In the genomic region with DNA sequence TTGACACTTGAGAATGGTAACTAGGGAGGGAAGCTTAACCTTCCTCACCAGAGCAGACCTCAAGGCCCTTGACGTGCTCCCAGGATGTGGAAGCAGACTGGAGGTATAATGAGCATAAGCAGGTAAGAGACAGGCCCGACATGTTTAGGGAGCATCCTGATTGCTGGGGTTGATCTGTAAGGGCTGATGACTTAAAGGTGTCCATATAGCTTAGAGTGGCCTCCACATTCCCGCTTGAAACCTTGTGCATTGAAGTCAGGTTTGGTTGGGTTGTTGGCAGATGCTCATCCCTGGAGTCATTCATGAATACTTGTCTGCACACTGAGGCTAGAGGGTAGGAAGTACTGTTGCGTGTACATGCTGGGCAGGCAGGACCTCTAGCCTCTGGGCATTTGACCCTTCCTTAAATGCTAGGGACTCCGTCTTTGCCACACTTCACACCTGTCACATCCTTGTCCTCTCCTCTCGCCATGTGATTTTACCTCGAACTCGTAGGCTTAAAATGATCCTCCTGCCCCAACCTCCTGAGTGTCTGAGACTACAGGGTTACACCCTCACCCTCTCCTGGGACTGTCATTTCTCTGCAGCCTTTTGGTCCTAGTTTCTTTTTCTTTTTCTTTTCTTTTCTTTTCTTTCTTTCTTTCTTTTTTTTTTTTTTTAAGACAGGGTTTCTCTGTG, we compare ENCODE assay signal across 1 mouse cellular context.
TF ChIP-seq lines count a peak whose summit lies in the region.

No protein-coding gene starts in this region.

TF ChIP-seq in CH12.LX, 34 proteins besides CTCF, POLR2A, EP300 and RAD21 (continued from another document):
- TF ChIP-seq NRF1 (IDR thresholded peaks at IDR 0.05; ENCODE audit: low read depth, low read length) (no peak), SMC3 (IDR thresholded peaks at IDR 0.05; ENCODE audit: low read depth, low read length) (no peak), ZMIZ1 (IDR thresholded peaks at IDR 0.05; ENCODE audit: low read depth, low read length) (peak; percentile 61), ZKSCAN1 (IDR thresholded peaks at IDR 0.05; ENCODE audit: borderline replicate concordance, low read depth, low read length) (no peak), MAFK (IDR thresholded peaks at IDR 0.05; ENCODE audit: insufficient replicate concordance, low read length) (no peak), JUND (conservative IDR thresholded peaks at IDR 0.05; ENCODE audit: low read depth, low read length) (no peak), GABPA (IDR thresholded peaks at IDR 0.05; ENCODE audit: insufficient replicate concordance, low read depth, low read length) (no peak), MAZ (IDR thresholded peaks at IDR 0.05; ENCODE audit: low read depth, low read length) (no peak), MEF2A (IDR thresholded peaks at IDR 0.05; ENCODE audit: borderline replicate concordance, low read depth, low read length) (no peak), TBP (conservative IDR thresholded peaks at IDR 0.05; ENCODE audit: low read depth, low read length) (no peak), BHLHE40 (IDR thresholded peaks at IDR 0.05; ENCODE audit: low read depth, low read length) (0 out of 2 replicates have a peak, but pooled peaks have one; percentile 5), HCFC1 (IDR thresholded peaks at IDR 0.05; ENCODE audit: low read depth, low read length) (no peak), POLR2AphosphoS2 (IDR thresholded peaks at IDR 0.05; ENCODE audit: low read depth, low read length) (no peak), UBTF (IDR thresholded peaks at IDR 0.05; ENCODE audit: low read depth, low read length) (peak; percentile 60), SIN3A (IDR thresholded peaks at IDR 0.05; ENCODE audit: low read length) (0 out of 2 replicates have a peak, but pooled peaks have one; percentile 24), ETS1 (conservative IDR thresholded peaks at IDR 0.05; ENCODE audit: low read depth, low read length) (no peak), TCF12 (IDR thresholded peaks at IDR 0.05; ENCODE audit: low read depth, low read length) (peak; percentile 22; the same call in 1 of the 2 replicates), MAX (IDR thresholded peaks at IDR 0.05; ENCODE audit: low read length) (peak; percentile 69), KAT2A (IDR thresholded peaks at IDR 0.05; ENCODE audit: insufficient replicate concordance, low read length) (no peak), MYC (IDR thresholded peaks at IDR 0.05; ENCODE audit: low read depth, low read length) (0 out of 2 replicates have a peak, but pooled peaks have one; percentile 42), IRF4 (IDR thresholded peaks at IDR 0.05; ENCODE audit: low read depth, low read length) (no peak), PAX5 (IDR thresholded peaks at IDR 0.05; ENCODE audit: low read length) (no peak), CHD2 (IDR thresholded peaks at IDR 0.05; ENCODE audit: low read length) (peak; percentile 32; the same call in 1 of the 2 replicates), USF2 (conservative IDR thresholded peaks at IDR 0.05; ENCODE audit: low read depth, low read length) (no peak), JUN (IDR thresholded peaks at IDR 0.05; ENCODE audit: insufficient read depth, low read depth, low read length) (no peak)
TF ChIP-seq in CH12.LX: peak in this region for 11.
